Mouse (Mus musculus) cerebellum, adult 2 months (tissue): Measurements from ENCODE around the gene Ribc1. TPM values are rescaled to one million over a fixed set of nuclear protein-coding genes. Genes with fewer than 3 reads are reported as not detected.

ENCODE experiments used
- DNase-seq, 2 experiments: peaks; one replicate each; pipeline ENCODE4 v3.0.0; 2021
- H3K27ac ChIP-seq: fragments of 200-500 bp; 2 replicates; pipeline ENCODE4 v1.5.1; 2012; ENCODE audit warnings: low read length, control low read depth, inconsistent platforms; ENCODE audit not compliant: insufficient read depth
- H3K27me3 ChIP-seq: fragments of 200-500 bp; 2 replicates; pipeline ENCODE4 v1.6.1; 2012; ENCODE audit warnings: inconsistent platforms, mild to moderate bottlenecking, low read length, moderate library complexity; ENCODE audit not compliant: control insufficient read depth, insufficient read depth
- H3K4me1 ChIP-seq: fragments of 200-500 bp; 2 replicates; pipeline ENCODE4 v1.6.1; 2011; ENCODE audit warnings: low read length; ENCODE audit not compliant: control insufficient read depth, insufficient read depth
- H3K4me3 ChIP-seq: fragments of 200-500 bp; replicated peaks from 2 replicates; pipeline ENCODE3; 2011; ENCODE audit warnings: mild to moderate bottlenecking, low read depth, low read length, control low read depth; ENCODE audit not compliant: insufficient read depth
- CTCF ChIP-seq: fragments of 200-500 bp; IDR thresholded peaks from 2 replicates; pipeline ENCODE4 v1.5.1; 2011; ENCODE audit warnings: low read depth, mild to moderate bottlenecking, control low read depth, low read length, moderate library complexity, borderline replicate concordance; ENCODE audit not compliant: insufficient read depth
- POLR2A ChIP-seq: fragments of 200-500 bp; IDR thresholded peaks from 2 replicates; pipeline ENCODE4 v1.6.1; 2011; ENCODE audit warnings: low read length, control low read depth, borderline replicate concordance; ENCODE audit not compliant: insufficient read depth
- WGBS: fragments of 180-500 bp; shearing (Covaris S2); methylation state at CpG from one replicate; pipeline ENCODE4 v1.1.7; 2018; 5-methylcytosine and 5-hydroxymethylcytosine counted together
- polyA plus RNA-seq: library from polyadenylated mRNA; depleted of rRNA; stranded (reverse); fragments of >200 nt; gene quantifications from 2 replicates; pipeline ENCODE4 v1.2.3, GENCODE M21; 2012; rRNA removed

Ribc1 gene
- polyA plus RNA-seq = 0.54 and 0.68 TPM in 2 replicates

DNA sequence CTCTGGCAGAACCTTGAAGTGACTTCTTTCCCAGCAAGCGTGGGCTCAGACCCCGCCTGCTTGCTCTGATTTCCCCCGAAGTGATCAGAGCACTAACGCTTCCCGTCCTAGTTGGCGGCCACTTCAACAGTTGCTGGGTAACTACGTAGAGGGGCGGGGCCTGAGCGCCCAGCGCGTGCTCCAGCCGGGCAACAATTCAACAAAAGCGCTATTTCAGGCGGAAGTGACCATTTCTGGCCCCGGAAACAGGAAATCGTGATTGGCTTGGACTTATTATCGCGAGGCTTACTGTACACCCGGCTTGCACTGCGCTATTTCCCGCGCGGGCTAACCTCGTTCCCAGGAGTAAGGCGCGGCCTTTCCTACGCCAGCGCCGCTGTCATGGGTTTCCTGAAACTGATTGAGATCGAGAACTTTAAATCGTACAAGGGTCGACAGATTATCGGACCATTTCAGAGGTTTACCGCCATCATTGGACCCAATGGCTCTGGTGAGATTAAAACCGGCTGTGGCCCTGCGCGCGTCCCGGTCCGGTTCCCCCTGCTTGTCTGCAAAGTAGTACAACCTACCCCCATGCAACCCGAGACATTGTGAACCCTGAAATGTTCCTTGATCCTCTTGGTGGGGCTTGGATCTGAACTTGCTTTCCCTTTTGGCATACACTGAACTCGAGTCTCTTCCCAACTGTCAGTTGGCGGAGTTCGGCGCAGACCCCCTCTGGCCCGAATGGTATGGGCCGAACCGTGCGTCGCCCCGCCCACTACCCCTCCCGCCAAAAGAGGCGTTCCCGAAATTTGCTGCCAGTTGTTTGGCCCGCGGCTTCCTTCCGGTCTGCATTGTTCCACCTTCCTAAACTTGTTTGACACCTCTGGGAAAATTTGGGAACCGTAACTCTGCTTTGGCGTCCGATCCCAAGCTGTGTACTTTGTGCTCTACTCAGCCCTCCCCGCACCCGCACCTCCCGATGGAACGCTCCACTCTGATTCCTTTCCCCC, at the start of gene Ribc1, which contains the start of gene Smc1a:
Ribc1 (minus strand) TSS at position 145 of the 995 bp plus-strand sequence.
Smc1a (plus strand) TSS at position 278 of the 995 bp plus-strand sequence.
- H3K4me1 ChIP-seq = no peaks in the 10 kb centered on the region
- WGBS = 8% methylated on average over 63 of the region's 64 CpGs
- no peak for TF ChIP-seq CTCF
- peak; percentile 32; the same call in 1 of the 2 replicates for TF ChIP-seq POLR2A
- peak within 1 kb of the TSS; percentile 62; the same call in 1 of the 2 replicates for H3K27ac ChIP-seq
- peak within 1 kb of the TSS; percentile 78 for H3K4me3 ChIP-seq
- peak; percentile 89 to 92 for DNase-seq
- no peaks in the 10 kb centered on the region for H3K27me3 ChIP-seq

DNA sequence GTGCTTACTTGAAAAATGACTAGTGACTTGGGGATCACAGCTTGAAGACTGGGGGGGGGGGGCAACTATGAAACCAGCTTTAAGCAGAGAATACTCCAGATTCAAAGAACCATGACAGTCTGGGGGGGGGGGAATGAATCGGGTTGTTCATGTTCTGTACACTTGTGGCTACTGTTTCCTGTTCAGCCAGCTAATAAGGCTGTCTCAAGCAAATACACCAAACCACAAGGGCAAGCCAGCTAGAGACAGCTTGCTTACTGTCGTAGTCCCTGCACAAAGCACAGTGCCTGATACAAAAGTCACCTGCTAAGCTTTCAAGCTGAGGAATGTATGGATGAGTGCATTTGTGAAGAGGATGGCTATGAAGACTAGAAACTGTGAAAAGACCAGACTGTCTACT, 49.6 kb upstream of the Ribc1 start:
- WGBS = 53% methylated on average over 2 of the region's 2 CpGs
- no peak overlapping the region for H3K27ac ChIP-seq
- no peak for DNase-seq
- H3K4me3 ChIP-seq = no peak overlapping the region
- H3K27me3 ChIP-seq = no peaks in the 10 kb centered on the region
- TF ChIP-seq CTCF (no peak), POLR2A (no peak)
- H3K4me1 ChIP-seq = no peaks in the 10 kb centered on the region

GRCm38 (mm10) chrX:152054094-152054493, 38.0 kb upstream of the Ribc1 start:
- DNase-seq = no peak
- Histone ChIP-seq H3K27ac (no peak overlapping the region), H3K4me3 (no peak overlapping the region), H3K4me1 (no peaks in the 10 kb centered on the region), H3K27me3 (no peaks in the 10 kb centered on the region)
- WGBS = 87% methylated on average over 1 of the region's 1 CpGs
- TF ChIP-seq POLR2A (no peak), CTCF (no peak)

- TF ChIP-seq POLR2A (no peak), CTCF (no peak)
- no peak for DNase-seq
- Histone ChIP-seq H3K27ac (no peak overlapping the region), H3K4me3 (no peak overlapping the region), H3K4me1 (no peaks in the 10 kb centered on the region), H3K27me3 (no peaks in the 10 kb centered on the region)
- WGBS = 82% methylated on average over 3 of the region's 3 CpGs
These were observed 36.5 kb upstream of the Ribc1 start for GRCm38 (mm10) chrX:152052546-152052945.

- no peaks in the 10 kb centered on the region for H3K27me3 ChIP-seq
- TF ChIP-seq CTCF (no peak), POLR2A (no peak)
- no peak overlapping the region for H3K27ac ChIP-seq
- no peak overlapping the region for H3K4me3 ChIP-seq
- no peaks in the 10 kb centered on the region for H3K4me1 ChIP-seq
- DNase-seq = no peak
These were observed 31.1 kb upstream of the Ribc1 start for GRCm38 (mm10) chrX:152047230-152047629.

GRCm38 (mm10) chrX:152039865-152040264, 23.8 kb upstream of the Ribc1 start:
- TF ChIP-seq CTCF (no peak), POLR2A (no peak)
- no peak for DNase-seq
- H3K27ac ChIP-seq = no peak overlapping the region
- no peak overlapping the region for H3K4me3 ChIP-seq
- no peaks in the 10 kb centered on the region for H3K27me3 ChIP-seq
- no peaks in the 10 kb centered on the region for H3K4me1 ChIP-seq

DNA sequence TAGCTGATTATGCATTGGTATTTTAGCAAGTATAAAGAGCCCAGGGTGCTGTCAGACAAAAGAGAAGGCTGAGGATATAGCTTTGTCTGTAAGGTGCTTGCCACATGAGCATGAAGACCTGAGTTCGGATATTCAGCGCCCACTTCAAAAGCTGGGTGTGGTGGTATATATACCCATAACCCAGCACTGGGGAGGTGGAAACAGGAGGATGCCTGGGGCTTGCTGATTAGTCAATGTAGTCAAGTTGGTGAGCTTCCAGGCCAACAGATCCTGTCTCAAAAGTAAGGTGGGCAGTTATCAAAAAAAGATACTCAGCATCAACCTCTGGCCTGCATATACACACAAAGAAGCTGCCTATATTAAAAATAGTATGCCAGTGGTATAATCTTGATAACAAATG, 3.2 kb upstream of the Ribc1 start:
- TF ChIP-seq CTCF (no peak), POLR2A (no peak)
- WGBS = 81% methylated on average over 2 of the region's 2 CpGs
- Histone ChIP-seq H3K27ac (no peak overlapping the region), H3K27me3 (no peaks in the 10 kb centered on the region), H3K4me1 (no peaks in the 10 kb centered on the region), H3K4me3 (no peak overlapping the region)
- DNase-seq = no peak

GRCm38 (mm10) chrX:152017186-152017585, 1.1 kb upstream of the Ribc1 start:
- Histone ChIP-seq H3K27ac (no peak overlapping the region), H3K4me1 (no peaks in the 10 kb centered on the region), H3K27me3 (no peaks in the 10 kb centered on the region), H3K4me3 (peak overlapping the region; percentile 78)
- DNase-seq = peak in 1 of 2 experiments; percentile 9
- WGBS = 13% methylated on average over 14 of the region's 14 CpGs
- TF ChIP-seq POLR2A (no peak), CTCF (no peak)
